Mouse (Mus musculus) right cerebral cortex, adult 18-20 months (tissue): ENCODE measurements at regions not wholly inside any gene's neighbourhood (a gene's known extent, or its start where the extent isn't known, plus 50 kb on each side); places are given as distances from the start of the nearest gene placed in this dataset.
A peak's percentile ranks its signal among the peaks of the same experiment; 100 is the strongest.
"Not testable (repeated sequence)": the region's sequence is repeated elsewhere in the genome, so short reads cannot be mapped to it uniquely, and the experiment has no call there.

ENCODE experiments used
- DNase-seq: peaks from one replicate; pipeline ENCODE4 v3.0.0; 2022; ENCODE audit warnings: mixed read lengths

DNA sequence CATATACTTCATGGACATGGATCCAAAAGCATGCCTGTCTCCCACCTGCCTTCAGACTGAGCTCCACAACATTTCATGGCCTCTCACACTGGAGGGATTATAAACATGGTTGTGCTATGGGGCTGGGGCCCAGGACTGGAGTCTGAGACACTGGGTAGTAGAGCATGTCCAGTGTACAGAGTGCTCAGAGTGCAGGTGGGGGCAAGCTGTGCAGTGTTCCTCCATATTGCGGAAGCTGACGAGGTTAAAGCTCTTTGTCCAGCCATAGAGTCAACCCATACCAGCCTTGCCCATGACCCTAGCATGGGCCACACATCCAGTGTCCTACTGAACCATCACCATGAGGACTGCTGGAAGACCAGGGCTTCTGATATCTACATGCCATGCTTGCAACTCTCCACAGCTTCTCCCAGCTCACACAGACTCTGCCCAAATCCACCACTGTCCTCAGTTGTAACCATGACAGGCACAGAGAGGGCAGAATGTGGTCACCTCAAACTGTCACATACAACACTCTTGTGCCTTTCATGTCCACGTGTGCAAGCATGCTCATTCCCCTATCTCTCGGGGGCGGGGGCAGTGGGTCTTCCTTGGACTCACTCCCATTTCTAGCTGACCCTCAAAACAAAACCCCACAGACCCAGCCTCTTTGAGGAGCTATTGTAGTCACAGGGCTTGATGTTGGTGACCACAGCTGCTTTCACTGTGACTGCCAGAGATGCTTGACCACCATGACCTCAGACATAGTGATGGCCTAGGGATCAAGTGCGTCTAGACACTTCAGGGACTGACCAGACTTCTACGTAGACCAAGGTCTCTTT, 55.9 kb downstream of the Tmem121 start:
- no peak for DNase-seq

DNA sequence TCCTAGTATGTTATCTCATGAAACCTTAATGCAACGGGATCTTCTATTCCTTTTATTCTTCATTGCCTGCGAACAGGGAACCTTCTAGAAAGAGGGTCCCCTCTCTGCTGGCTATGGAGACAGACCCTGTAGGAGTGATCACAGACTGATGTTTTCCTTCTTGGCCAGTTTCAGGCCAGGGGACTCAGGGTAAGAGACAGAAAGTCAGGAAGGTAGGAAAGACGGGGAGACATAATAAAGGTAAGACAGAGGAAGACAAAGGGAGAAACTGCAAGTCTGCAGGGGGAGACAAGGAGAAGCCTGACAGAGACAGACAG, 56.4 kb downstream of the Tmem121 start:
- no peak for DNase-seq

DNA sequence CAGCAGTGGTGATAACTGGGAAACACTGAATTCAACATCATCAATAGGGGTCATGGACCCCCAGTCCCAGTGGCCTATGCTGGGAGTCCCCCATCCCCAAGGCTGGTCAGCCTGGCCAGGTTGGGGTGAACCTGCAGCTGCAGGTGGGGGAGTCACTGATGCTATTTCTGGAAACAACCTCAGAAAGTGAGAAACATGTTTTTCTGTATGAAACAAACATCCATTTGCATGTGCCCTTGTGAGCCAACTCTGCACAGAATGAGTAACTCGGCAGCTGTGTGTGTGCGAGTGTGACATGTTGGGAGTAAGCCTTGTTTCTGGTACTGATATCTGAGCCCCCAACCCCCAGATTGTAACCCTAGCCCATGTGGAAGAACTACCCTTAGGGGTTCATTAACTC, 59.0 kb downstream of the Tmem121 start:
- DNase-seq = no peak

DNA sequence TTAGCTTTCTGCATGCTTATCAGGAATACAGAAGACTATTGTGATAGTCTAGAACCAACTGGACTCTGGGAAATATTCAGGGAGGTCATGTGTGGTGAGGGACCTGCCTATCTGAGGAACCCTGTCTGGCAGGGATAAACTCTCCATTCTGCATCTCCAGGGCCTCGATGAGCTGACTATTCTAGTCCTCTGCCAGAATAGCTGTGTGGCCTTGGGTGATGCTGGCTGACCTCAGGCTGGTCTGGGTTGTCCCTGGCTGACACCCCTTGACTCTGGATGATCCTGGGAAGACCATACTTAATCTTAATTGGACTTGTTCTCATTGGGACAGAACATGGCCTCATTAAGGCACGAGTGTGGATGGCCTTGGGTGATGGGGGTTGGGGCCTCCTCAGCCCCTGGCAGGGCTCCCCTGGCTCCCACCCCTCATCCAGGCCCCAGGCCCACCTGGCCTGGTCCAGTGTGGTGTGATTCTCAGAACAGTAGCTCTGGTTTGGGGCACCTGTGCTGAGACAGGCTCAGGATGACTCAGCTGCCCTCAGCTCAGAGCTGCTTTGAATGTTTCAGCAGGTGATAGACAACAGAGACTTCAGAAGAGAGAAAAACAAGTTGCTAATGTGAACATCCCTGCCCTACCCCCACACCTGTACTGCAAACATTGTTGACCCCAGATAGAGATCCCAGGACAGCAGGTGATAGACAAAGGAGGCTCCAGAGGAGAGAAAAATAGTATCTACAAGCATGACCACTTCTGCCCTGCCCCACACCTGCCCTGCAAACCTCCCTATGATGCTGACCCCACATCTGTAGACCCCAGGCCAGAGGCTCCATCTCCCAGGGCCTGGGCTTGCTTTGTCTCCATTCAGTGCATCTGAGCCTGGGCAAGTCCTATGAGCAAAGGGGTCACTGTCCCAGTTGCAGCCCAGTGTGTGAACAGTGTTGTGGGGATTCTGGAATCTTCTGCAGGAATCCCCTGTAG, 68.0 kb downstream of the Tmem121 start:
- DNase-seq = not testable (repeated sequence)

DNA sequence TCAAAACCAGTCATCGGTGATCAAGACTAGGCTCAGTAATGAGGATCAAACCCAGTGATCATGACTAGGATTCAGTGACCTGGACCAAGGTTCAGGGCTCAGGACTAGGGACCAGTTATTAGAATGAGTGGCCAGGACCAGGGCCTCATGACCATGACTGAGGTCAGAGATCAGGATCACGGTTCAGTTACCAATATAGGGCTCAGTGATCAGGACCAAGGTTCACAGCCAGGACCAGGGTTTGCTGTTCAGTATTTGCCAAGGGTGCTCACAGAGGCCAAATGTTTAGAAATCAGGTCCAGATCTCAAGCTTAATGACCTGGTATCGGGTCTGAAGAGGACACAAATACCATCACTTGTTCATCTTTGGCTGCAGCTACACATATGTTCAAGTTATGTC, 69.6 kb downstream of the Tmem121 start:
- no peak for DNase-seq

DNA sequence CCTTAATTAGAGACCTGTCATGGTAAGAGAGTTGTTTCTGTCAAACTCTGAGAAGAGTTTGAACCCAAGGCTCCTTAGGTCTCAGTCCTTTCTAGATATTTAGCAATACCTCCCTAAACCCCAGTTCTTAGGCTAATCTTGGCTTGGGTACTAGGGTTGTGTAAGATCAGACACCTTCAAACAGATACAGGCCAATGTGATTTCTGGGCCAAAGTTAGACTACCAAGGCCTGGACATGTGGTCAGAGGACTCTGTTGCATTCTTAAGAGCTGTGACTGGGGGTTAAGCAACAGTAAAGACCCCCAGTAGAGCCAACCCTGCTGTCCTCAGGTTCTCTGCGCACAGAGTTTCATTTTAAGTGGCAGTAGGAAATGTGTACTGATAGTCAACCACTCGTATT, 70.9 kb downstream of the Tmem121 start:
- no peak for DNase-seq

DNA sequence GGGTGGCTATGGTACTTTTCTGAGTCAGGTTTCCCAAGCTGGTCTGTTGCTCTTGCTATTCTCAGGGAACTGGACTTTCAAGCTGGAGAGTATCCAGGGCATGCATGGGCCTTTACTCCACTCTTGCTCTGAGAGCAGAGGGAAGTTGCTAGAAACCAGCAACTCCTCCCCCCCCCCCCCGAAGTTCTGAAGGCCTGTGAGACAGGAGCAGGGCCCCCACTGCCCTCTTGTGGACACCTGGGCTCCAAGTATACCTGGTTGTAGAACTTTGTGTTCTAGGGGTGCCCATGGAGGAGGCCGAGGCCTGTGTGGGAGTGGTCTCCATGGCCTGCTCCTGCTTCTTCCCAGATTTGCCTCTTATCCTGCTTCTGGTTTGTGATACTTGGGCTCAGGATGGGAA, 71.5 kb downstream of the Tmem121 start:
- no peak for DNase-seq

DNA sequence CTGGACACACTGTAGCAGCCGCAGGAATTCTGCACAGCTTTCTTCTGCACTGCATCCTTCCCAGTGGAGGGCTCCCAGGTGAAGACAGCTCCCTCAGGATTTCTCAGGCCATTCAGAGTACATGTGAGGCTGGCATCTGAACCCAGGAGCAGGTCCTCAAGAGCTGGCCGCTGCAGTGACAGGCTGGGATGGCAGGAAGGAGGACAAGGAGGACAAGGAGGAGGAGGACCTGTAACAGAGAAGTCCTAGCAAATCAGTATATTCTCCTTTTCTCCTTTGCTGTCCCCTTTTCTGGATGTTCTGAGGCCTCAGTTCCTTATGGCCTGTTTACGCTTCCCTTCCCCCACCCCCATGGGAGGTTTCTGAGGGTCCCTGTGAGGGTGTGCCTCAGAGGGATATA, 73.7 kb downstream of the Tmem121 start:
- no peak for DNase-seq

DNA sequence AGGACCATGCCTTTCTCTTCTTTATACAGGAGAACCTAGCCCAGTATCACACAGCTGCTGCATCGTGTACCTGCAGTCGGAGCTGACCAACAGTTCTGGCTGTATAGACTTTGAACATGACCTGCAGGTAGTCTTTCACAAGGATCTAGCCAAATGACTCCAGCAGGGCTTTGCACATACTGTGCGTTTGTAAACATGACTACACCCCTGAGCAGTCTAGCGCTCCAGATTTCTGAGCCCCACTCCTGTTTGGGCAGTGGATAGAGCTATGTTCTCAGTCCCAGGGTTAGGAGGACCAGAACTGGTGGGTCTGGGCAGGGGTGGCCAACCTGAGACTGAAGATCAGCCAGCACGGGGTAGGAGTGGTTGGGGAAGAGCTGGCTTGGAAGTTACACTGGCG, 74.6 kb downstream of the Tmem121 start:
- no peak for DNase-seq

DNA sequence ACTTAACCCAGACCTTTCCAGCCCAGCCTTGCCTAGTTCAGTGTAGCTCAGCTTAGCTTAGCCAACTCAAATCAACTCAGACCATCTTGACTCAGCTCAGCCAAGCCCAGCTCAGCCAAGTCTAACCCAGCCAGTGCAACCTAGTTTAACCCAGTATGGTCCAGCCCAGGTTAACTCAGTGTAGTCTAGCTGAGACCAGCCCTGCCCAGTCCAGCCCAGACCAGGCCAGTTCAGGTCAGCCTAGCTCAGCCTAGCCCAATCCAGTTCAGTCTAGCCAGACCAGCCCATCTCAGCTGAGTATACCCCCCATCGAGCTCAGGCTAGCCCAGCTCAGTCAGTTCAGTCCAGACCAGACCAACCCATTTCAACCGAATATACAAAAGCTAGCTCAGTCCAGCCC, 90.2 kb downstream of the Tmem121 start:
- DNase-seq = no peak

DNA sequence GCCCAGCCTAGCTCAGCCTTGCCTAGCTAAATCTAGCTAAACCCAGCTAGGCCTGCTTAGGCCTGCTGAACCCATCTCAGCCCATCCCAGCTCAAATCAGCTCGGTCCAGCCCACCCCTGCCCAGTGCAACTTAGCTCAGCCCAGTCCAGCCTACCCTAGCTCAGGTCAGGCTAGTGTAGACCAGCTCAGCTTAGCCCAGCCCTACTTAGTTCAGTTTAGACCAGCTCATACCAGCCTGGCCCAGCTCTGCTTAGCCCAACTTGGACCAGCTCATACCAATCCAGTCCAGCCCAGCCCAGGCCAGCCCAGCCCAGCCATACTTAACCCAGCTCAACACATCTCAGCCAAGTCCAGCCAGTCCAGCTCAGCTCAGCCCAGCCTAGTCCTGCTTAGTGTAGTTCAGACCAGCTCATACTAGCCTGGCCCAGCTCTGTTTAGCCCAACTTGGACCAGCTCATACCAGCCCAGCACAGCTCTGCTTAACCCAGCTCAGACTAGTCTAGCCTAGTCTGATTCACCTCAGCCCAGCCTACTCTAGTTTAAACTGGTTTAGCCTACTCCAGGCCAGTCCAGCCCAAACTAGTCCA, 90.7 kb downstream of the Tmem121 start:
- no peak for DNase-seq

DNA sequence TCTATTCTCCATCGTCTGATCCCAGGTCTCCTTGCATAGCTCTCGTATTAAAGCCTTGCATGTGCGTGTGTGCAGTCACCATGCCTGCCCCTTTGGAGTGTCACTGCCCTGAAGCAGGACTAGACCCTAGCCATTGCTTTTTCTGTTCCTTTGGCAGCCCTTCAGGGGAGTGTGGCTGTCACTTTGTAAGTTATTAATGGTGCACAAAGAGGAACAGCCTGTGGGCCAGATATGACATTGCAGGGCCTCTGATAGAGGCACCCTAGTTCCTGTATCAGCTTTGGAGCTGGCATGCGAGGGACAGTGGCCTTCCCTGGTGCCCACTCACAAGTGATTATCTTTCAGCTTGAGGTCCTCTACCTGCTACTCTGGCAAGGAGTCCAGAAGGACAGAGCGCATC, 92.0 kb downstream of the Tmem121 start:
- no peak for DNase-seq

DNA sequence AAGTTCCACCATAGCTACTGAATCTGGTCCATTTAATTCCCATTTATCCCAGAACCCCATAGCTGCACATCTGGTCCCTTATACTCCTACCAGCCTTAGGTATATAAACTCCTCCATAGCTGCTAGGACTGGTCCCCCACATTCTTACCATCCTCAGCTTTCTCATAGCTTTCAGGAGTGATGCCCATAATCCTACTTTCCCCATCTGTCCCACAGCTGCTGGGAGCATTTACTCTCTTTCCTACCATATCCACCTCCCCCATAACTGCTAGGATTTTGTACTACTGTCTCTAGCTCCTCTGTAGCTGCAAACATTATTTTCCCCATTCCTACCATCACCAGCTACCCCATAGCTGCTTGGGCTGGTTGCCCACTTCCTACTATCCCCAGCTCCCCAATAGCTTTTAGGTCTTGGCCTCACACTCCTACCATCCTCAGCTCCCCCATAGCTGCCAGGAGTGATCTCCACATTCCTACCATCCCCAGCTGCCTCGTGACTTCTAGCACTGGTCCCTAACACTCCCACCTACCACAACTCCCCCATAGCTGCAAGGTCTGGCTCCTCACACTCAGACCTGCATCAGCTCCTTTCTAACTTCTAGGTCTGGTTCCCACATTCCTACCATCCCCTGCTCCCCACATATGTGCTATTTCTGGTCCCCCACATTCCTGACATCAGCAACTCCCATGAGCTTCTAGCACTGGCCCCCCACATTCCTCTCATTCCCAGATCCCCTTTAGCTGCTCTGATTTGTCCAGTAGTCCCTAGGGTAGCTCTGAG, 106.5 kb downstream of the Tmem121 start:
- peak; percentile 28 for DNase-seq

DNA sequence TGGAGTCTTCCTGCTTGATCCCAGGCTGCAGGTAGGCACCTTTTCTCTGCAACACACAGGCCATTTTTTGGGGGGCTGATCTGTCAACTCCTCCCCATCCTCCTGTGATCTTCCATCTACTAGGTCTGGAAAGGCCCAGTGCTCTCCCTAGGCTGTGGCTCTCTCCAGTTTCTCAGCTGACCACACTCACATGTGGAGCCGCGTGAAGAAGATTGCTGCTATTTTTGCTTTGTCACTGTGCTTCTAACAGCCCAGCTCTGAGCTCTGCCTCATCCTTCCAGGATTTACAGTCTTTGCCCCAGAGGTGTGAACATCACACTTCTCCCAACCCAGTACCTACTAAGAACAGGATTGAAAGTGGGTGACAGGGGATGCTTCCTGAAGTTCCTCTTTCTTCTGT, 110.2 kb downstream of the Tmem121 start:
- DNase-seq = peak; percentile 49

DNA sequence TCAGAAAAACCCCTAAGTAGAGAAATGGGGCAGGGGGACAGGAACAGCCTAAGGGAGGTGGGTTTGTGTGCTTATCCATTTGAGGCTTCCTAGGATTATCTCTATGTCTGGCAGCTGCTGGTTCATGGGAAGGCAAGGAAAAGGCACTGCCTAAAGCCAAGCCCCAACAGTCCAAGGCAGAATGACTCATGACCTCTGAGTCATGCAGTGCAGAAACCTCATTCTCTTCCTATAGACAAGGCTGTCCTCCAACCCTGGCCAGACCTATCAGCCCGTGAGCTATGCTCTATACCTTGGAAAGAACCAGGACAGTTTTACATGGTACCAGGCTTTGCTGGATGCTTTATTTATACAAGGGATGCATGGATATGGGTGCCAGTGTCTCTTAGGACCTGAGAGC, 120.2 kb downstream of the Tmem121 start:
- DNase-seq = no peak

DNA sequence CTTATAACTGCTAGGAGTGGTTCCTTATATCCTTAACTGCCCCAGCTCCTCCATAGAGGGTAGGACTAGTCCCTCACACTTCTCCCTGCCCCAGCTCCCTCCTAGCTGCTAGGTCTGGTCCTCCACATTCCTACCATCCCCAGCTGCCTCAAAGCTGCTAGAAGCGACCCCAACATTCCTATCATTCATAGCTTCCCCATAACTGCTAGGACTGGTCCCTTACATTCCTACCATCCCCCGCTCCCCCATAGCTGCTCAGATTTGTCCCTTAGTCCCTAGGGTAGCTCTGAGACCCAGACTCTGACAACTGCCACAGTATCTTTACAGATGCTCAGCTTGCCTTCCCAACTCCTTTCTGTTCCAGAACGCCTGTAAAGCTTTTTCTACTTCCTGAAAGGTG, 127.6 kb downstream of the Tmem121 start:
- DNase-seq = no peak

DNA sequence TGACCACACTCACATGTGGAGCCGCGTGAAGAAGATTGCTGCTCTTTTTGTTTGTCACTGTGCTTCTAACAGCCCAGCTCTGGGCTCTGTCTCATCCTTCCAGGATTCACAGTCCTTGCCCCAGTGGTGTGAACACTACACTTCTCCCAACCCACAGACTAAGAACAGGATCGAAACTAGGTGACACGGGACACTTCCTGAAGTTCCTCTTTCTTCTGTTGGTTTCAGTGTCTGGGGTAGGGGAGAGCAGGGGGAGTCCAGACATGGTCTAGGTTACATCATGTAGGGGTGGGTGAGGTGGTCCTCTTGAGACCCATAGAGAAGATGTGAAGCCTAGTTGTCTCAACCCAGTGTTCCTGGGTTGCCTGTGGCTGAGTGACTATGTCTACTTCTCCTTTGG, 128.9 kb downstream of the Tmem121 start:
- DNase-seq = no peak

DNA sequence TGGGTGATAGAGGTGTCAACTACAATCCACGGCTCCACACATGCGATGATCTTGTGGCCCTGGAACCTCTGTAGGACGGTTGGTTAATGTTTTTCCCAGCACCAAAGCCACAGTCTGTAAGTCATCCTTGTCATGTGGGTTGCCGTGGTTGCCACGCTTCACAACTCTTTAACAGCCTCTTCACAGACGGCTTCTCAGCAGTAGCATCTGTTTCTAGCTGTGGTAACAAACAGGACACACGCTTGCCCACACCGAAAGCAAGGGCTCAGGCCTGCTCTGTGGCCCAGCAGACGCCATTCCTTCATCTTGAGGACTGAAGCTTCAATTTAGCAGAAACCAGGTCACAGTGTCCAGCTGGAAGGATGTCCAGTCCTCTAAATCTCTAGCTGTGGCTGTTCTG, 135.4 kb downstream of the Tmem121 start:
- DNase-seq = peak; percentile 7

DNA sequence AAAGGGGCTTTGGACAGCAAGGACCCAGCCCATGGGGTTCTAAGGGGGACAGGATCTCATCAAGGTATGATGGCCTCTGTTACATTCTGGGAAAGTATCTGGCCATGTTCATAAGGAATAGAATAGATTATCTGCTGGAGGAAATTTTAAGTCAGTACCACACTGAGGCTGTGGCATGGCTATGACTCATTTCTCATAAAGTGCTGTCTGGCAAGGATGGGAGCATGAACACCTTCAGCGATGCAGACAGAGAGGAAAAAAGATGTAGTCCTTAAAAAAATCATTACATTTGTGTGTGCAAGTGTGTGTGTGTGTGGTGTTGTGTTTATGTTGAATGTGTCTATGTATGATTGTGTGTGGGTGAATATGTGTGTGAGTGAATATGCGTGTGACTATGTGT, 136.4 kb downstream of the Tmem121 start:
- DNase-seq = peak; percentile 24

DNA sequence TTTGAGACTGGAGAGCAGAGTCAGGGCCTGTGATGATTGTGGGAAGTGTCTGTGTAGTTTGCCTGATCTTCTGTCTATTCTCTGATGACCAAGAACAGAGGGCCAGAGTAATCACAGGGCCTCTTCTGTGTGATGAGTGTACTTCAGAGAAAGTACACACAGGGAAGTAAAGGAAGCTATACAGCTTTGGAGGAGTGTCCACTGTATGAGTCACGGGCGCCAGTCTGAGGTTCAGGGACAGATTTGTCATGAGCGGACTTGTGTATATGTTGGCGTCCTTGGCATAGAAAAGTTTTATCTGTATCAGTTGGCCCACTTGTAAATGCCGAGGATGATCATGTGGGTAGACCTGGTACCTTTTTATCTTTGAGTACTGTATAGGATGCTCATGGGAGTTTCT, 142.1 kb downstream of the Tmem121 start:
- no peak for DNase-seq

DNA sequence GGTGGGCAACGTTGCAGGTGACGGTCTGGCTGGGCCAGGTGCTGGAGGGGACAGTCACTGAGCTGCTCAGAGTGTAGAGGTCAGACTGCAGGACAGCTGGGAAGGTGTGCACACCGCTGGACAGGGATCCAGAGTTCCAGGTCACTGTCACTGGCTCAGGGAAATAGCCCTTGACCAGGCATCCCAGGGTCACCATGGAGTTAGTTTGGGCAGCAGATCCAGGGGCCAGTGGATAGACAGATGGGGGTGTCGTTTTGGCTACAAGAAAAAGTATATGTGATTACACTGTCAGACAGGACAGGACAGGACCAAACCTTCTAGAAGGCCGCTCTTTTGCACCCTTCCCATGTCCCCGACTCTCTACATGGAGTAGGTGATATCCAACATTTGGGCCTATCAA, 144.5 kb downstream of the Tmem121 start:
- no peak for DNase-seq

DNA sequence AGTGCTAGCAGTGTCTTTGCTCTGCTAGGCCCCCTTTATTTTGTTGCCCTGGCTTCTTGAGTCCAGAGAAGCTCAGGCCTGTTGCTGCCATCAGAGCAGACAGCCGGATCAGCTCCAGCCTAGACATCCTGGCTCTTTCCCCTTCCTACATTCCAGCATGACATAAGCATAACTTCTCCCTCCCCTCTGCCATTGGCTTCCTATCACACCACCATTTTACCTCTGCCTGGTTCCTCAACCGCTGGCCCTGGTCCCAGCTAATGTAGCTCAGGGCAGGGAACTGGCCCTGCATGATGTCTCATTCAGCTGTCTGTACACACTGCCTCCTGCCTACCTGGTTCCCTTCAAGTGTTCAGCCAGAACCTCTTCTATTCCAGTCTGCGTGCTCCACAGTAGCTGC, 146.5 kb downstream of the Tmem121 start:
- DNase-seq = no peak

DNA sequence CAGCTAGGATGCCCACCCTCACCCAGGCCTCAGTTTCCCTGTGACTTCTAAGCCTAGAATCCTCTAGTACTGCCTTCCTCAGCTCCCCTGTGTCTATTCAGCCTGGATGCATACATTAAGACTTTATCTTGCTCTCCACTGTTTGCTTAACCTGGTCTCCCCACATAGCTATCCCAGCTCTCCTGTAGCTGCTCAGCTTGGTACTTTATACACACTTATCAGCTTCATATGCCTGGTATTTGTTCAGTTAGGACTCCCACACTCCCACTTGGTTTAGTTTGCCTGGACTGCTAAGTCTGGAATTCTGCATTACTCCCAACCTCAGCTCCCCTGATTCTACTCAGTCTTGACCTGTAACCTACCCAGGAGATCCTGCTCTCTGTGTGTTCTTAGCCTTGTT, 147.7 kb downstream of the Tmem121 start:
- no peak for DNase-seq
